Mouse (Mus musculus): ENCODE measurements at regions not wholly inside any gene's neighbourhood (a gene's known extent, or its start where the extent isn't known, plus 50 kb on each side); places are given as distances from the start of the nearest gene placed in this dataset.

DNA sequence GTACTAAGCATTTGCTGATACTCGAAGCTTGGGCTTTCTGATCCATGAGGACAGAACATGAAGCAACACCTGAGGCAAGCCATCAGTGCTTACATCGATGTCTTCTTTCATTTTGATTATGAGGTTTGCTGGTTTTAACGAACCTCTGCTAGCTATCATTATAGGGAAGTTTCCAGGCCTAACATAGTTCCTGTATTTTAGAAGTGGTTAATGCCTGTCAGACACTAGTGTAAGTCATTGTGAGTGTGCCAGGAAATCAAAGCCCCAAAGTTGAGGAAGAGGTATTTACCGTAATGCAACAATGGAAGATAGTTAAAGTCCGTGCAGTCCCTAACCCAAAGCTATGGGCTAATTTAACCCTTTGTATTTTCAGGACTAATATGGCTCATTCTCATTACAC is 120.1 kb upstream of the Rap2b start:
- ATAC-seq (replicated peaks in 1 of 2; ENCODE audit: insufficient read depth in 1 of 2, low FRiP score in 2 of 2, low TSS enrichment in 1 of 2, low read depth in 1 of 2, poor library complexity in 2 of 2, severe bottlenecking in 2 of 2): peak; percentile 89 to 96

DNA sequence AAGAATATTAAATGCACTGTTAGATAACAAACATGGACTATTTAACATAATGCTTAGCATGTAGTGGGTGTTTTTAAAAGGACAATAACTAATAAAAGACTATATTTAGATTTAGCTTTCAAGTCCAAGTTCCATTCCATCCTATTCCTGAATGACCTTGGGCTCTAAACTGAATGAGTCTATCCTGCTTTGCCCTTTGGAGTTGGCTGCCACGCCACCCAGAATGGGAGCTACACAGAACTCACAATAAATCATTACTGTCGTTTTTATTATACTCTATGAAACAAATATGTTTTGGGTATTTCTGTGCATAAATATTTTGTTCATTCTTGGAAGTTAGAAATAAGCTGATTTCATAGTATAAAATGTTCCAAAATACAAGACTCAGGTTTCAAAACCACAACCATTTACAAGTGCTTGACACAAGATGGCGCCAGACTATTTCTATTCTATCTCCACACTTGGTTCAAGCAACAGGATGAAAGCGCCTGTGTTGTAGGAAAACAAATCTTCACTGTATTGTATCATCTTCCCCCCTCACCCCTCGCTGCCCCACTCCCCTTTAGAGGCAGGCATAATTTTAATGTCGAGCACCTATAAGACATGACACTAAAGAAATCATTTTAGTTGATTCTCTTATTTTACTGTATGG is 117.4 kb upstream of the Rap2b start:
- peak; percentile 30 to 47; a peak in 1 of 4 replicates for ATAC-seq (replicated peaks in 1 of 2; ENCODE audit: insufficient read depth in 1 of 2, low FRiP score in 2 of 2, low TSS enrichment in 1 of 2, low read depth in 1 of 2, poor library complexity in 2 of 2, severe bottlenecking in 2 of 2)

DNA sequence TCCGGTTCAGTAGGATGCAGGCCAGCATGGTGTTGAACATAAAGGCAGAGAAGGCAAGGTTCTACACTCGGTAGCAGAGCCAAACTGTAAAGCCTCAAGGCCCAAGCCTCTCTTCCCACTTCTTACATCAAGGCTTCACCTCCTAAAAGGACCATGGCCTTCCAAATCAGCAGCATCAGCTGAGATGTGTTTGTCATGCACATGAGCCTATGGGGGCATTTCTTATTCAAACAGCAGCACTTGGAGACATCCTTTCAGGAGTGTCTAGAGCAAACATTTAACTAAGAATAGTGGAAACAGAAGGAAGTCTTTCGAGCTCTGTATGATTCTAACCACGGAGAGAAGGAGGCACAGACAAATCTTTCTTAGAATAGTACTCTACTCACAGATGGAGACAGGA is 115.0 kb upstream of the Rap2b start:
- no peak for ATAC-seq (replicated peaks in 1 of 2; ENCODE audit: insufficient read depth in 1 of 2, low FRiP score in 2 of 2, low TSS enrichment in 1 of 2, low read depth in 1 of 2, poor library complexity in 2 of 2, severe bottlenecking in 2 of 2)

DNA sequence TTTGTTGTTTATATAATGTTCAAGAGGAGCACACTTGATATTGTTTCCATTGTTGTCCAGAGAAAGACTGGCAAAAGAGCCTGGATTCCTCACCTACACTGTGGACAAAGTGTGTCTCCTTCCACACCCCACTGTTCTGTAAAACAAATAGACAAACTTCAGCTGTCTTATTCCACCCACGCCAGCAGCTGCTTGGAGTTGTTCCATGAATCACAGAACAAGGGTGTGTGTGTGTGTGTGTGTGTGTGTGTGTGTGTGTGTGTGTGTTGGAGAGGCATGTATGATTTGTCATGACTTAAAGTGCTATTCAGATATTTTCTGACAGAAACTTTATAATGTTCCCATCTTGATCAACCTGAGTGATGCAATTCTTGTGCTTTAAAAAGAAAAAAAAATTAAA is 114.1 kb upstream of the Rap2b start:
- ATAC-seq (replicated peaks in 1 of 2; ENCODE audit: insufficient read depth in 1 of 2, low FRiP score in 2 of 2, low TSS enrichment in 1 of 2, low read depth in 1 of 2, poor library complexity in 2 of 2, severe bottlenecking in 2 of 2): no peak

DNA sequence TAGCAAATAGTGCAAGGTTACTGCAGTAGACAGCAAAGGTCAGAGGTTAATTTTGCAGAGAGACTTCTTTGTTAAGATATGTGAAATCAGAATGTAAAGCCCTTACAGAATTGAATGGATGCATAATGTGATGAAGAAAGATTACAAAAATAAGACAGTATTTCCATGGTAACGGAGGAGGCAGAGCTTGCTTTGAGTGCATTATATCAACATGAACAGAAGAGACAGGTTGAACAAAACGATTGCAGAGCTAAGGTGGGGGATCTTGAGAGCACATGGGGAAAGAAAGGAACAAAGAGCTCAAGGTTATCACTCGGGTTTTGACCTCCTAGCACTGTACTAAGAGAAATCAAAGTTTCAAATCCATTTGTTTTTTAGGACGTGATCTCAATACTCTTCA is 106.2 kb upstream of the Rap2b start:
- ATAC-seq (replicated peaks in 1 of 2; ENCODE audit: insufficient read depth in 1 of 2, low FRiP score in 2 of 2, low TSS enrichment in 1 of 2, low read depth in 1 of 2, poor library complexity in 2 of 2, severe bottlenecking in 2 of 2): no peak

DNA sequence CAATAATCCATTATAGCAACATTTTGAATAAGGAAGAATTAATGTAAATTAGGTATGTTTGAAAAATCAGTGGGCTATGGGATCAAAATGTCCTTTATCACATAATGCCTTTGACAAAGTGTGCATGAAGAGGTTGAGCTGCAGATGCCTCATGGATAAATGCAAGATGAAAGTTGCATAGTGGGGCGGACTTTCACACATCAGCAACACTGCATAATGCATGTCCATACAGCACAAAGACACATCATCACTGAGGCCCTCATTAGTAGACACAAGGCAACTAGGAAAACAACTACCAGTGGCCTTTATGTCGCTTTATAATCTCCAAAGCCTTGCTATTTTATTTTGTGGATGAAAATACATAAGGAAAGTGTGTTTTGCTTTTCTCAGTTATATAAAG is 105.8 kb upstream of the Rap2b start:
- no peak for ATAC-seq (replicated peaks in 1 of 2; ENCODE audit: insufficient read depth in 1 of 2, low FRiP score in 2 of 2, low TSS enrichment in 1 of 2, low read depth in 1 of 2, poor library complexity in 2 of 2, severe bottlenecking in 2 of 2)

DNA sequence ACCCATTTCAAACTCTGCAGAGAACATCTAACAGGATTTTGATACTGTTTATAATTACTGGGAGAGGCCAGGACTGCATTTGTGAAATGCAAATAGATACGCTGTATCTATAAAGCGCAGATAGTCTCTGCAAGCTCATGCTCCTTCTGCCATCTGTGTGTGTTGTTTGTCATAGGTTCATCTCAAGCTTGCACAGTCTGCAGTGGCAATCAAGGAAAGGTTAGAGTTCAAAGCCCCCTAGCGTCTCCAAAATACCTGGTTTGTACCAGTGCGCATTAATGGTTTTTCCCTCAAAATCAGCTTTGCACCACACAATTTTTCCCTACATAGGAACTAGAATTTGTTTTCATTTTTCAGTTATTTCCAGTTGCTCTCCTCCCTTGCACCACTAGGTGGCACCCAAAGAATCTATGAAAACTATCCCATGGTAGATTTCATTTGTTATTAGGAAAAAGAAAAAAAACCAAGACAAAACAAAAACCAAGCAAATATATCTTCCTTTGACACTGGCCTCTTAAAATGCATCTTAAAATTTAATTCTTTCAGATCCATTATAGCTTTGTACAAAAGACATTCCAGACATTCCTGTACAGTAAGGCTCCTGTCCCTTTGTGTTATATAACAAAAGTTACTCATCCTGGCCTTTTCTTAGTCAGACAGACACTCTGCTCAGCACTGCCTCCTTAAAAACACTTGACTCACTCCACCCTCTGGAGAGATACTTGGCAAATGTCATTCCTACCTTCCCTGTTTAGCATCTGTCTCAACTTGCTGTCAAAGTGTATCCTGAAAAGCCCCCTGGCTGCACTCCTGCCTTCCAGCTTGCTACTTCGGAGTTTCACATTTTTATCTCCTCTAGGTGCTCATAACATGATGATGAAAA is 92.7 kb upstream of the Rap2b start:
- peak; percentile 58 to 65; a peak in 2 of 4 replicates for ATAC-seq (replicated peaks in 1 of 2; ENCODE audit: insufficient read depth in 1 of 2, low FRiP score in 2 of 2, low TSS enrichment in 1 of 2, low read depth in 1 of 2, poor library complexity in 2 of 2, severe bottlenecking in 2 of 2)

DNA sequence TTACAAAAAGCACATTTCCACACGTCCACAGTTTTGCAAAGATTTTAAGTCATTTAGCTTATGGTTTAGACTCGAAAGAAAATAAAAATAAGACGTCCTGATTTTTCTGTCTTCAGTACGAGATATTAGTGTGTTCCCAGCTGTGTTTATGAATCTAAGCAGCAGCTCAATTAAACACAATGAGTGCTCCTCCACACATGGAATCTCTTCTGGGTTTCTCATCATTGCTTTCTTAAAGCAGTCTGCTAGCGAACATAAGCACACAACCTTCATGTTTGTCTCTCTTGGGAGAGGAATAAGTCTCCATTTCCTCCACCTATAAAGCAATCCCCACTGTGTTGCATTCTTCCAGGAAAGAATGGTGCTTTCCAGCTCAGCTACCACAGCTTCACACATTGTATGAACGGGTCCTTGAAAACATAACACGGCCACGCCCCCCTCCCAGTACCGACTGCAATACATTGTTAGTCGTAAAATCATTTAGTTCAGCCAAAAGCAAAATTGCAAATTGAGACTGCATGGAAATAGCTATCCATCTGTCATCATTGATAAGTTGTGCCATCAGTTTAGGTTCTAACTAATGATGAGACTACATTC is 75.4 kb upstream of the Rap2b start:
- no peak for ATAC-seq (replicated peaks in 1 of 2; ENCODE audit: insufficient read depth in 1 of 2, low FRiP score in 2 of 2, low TSS enrichment in 1 of 2, low read depth in 1 of 2, poor library complexity in 2 of 2, severe bottlenecking in 2 of 2)

DNA sequence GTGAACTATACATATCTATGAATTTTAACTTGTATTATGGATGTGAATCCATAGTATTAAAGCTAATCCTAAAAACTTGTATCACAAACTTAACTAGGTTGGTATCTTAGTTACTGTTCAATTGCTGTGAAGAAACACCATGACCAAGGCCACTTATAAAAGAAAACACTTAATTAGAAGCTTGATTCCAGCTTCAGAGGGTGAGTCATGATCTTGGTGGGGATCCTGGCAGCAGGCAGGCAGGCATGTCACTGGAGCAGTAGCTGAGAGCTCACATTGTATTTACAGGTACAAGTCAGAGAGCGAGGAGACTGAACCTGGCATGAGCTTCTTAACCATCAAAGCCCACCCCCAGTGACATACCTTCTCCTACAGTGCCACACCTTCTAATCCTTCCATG is 73.2 kb upstream of the Rap2b start:
- no peak for ATAC-seq (replicated peaks in 1 of 2; ENCODE audit: insufficient read depth in 1 of 2, low FRiP score in 2 of 2, low TSS enrichment in 1 of 2, low read depth in 1 of 2, poor library complexity in 2 of 2, severe bottlenecking in 2 of 2)

DNA sequence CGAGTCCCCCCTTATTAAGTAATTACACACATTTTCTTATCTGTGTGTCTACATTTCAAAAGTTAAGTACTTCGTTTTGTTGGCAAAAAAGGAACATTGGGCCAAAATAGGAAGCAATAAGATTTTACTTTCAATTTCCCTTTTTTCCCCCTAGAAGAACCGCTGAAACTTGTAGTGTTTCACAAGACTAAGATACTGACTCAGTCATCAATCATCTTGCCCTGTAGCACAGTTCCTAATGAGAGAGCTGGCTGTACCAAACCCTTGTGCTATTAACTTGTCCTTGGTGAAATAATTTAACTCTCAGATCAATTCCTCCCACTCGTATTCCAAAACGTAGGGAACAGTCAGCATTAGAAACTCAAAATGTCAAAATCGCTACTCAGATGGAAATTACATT is 66.6 kb upstream of the Rap2b start:
- peak; percentile 82 to 84 for ATAC-seq (replicated peaks in 1 of 2; ENCODE audit: insufficient read depth in 1 of 2, low FRiP score in 2 of 2, low TSS enrichment in 1 of 2, low read depth in 1 of 2, poor library complexity in 2 of 2, severe bottlenecking in 2 of 2)

DNA sequence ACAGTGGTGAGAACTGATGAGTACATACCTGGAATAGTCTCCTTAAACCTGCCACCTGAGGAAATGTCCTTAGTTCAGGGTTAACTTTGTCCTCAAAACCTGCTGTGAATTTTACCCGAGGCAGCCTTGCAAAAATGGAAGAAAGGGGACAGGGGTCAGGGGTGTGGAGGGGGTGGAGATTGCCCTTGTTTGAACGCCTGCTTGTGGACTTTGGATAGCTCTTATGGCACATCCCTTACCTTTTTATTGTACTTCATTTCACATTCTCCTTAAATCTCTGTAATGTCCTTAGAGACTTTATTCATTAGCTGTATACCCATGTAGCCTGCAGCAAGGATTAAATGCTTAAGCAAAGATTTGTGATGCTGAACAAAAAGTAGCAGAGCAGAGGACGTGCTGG is 64.1 kb upstream of the Rap2b start:
- no peak for ATAC-seq (replicated peaks in 1 of 2; ENCODE audit: insufficient read depth in 1 of 2, low FRiP score in 2 of 2, low TSS enrichment in 1 of 2, low read depth in 1 of 2, poor library complexity in 2 of 2, severe bottlenecking in 2 of 2)

DNA sequence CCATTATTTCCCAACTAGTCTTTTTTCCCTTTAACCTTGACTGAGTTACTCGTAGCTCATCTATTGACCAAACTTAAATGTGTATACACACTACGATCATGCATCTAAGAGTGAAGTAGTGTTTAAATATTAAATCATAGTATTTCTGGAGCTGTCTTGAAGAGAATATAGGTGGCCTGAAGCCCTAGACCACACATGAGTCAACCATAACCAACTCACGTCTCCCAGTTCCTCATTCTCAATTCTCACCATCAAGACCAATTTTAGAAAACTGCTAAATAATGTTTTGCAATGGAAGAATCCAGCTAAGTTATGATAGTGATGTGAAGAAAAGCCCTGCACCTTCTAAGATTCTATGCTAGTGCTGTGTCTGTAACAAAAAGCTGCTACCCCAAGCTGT is 59.2 kb upstream of the Rap2b start:
- ATAC-seq (replicated peaks in 1 of 2; ENCODE audit: insufficient read depth in 1 of 2, low FRiP score in 2 of 2, low TSS enrichment in 1 of 2, low read depth in 1 of 2, poor library complexity in 2 of 2, severe bottlenecking in 2 of 2): peak; percentile 62 to 71; a peak in 3 of 4 replicates

DNA sequence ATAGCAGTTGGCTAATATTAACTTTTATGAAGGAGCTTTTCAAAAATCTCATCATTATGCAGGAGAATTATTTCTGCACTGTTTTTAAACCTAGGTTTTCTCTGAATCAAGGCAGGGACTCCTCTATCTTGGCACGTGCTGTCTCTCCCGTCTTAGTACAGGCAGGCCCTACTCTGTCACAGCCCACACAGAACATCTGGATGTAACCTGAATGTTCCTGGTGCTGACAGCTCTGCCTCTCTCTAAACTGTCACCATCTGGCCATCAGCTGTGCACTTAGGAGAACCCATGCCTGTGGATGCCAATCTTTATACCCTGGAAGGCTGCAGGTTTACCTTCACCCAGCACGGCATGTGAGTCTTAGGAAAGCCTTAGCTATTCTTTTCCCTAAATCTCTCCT is 58.0 kb upstream of the Rap2b start:
- no peak for ATAC-seq (replicated peaks in 1 of 2; ENCODE audit: insufficient read depth in 1 of 2, low FRiP score in 2 of 2, low TSS enrichment in 1 of 2, low read depth in 1 of 2, poor library complexity in 2 of 2, severe bottlenecking in 2 of 2)

DNA sequence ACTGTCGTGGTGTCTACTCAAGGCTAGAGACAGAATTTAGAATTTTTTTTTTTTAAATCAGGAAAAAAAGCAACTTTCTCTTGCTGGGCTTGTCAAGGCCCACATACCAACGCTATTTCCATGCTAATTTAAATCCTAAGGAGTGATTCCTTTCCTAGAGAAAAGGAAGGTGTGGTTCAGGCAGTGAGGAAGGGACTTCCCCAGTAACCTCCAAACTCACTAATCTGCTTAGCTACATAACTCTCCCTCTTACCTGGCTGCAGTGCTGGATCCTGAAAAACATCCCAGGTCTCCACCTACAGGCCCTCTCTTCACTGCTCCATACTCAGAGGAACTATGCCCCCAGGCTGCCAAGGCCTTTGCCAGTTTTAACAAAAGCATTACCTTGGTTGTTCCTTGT is 55.1 kb upstream of the Rap2b start:
- no peak for ATAC-seq (replicated peaks in 1 of 2; ENCODE audit: insufficient read depth in 1 of 2, low FRiP score in 2 of 2, low TSS enrichment in 1 of 2, low read depth in 1 of 2, poor library complexity in 2 of 2, severe bottlenecking in 2 of 2)

DNA sequence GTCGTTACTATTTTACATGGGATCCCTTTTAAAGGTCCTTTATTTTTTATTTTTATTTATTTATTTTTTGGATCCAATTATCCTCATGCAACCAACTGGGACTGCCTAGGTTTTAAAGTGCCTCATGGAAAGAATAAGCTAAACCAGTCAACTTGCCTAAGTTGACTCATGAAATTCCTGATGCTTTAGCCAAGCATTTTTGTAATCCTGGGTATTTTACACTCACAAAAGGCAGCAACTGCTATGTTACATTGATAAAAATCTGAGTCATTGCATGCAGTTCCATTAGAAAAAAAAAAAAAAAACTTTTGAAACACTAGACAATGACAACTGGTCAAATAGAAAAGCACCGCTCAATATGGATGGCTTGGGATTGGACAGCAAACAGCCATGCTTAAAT is 52.7 kb upstream of the Rap2b start:
- no peak for ATAC-seq (replicated peaks in 1 of 2; ENCODE audit: insufficient read depth in 1 of 2, low FRiP score in 2 of 2, low TSS enrichment in 1 of 2, low read depth in 1 of 2, poor library complexity in 2 of 2, severe bottlenecking in 2 of 2)

DNA sequence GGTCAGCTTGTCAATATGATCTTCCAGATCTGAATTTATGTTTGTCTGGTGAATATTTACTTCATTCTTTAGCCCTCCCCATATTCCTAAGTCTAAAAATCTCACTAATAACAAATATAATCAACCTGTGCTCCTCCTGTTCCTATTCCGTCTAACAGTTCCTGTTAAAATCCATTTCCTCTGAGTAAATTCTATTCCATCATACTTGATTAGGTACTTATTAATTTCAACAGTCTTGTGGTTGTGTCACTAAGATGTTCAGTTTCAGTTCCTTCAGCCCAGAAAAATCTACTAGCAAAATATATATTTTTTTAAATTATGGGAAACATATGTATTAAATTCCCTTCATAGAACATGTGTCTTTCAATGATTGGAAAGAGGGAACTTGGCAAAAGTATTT is 52.2 kb upstream of the Rap2b start:
- ATAC-seq (replicated peaks in 1 of 2; ENCODE audit: insufficient read depth in 1 of 2, low FRiP score in 2 of 2, low TSS enrichment in 1 of 2, low read depth in 1 of 2, poor library complexity in 2 of 2, severe bottlenecking in 2 of 2): no peak
